Mouse (Mus musculus) embryo, embryonic 9.5 days (tissue): ENCODE measurements around the gene Arap1.

Experiments
- DNase-seq: peaks from one replicate; pipeline ENCODE4 v3.0.0-alpha.2; 2017; ENCODE audit errors: extremely low spot score

Arap1 gene

DNA sequence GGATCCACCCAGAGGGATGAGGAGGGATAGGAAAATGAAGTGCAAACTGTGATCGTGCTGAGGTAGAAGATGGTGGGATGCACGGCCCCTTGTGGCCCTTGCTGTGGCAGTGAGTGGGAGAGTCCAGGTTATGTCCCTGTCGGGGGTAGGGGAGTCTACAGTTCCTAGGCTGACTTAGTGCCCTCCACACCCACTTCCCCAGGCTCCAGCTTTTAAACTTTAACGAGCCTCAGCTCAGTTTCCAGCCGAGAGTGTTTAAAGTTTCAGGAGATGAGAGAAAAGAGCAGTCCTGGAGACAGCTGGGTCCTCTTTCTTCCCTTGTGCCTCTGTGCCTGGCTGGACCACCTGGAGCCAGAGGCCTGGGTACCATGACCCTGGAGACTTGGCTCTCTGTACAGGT is 20.6 kb upstream of the Arap1 start:
- no peak for DNase-seq

DNA sequence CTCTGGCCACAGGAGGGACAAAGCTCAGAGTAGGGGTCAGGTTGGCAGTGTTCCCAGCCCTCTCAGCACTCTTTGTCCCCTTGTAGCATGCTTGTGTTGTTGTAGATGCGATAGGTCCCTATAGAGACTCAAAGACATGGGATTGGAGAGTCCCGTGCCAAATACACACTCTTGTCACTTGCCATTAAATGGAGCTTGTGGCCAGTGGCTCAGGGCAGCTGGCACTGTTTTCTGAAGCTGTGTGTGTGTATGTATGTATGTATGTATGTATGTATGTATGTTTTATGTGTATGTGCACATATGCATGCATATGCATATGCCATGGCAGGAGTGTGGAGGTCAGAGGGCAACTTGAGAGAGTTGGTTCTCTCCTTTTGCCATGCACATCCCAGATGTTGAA is 20.1 kb upstream of the Arap1 start:
- DNase-seq, result no peak

DNA sequence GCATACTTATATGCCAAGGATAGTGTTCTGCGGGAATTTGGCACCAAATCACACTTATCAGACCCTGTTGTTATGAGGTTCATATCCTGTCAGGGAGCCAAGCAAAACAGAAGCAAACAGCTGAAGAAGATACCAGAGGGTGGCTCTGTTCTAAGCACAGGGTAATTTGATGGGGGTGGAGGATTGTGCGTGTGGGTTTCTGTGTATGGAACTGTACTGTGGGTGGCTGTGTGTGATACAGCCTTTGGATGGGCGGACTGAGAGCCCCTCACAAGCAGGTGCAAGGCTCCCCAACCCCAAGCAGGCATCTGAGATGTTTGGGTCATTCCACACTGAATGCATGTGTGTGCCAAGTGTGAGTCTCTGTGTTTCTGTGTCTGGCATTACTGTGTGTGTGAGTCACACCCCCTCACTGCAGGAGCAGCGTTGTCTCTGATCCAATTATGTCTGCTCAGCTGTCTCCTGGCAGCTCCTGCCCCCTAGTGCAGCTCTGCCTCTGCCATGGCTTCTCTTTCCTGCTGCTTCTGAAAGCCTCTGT is 19.2 kb upstream of the Arap1 start:
- no peak for DNase-seq

DNA sequence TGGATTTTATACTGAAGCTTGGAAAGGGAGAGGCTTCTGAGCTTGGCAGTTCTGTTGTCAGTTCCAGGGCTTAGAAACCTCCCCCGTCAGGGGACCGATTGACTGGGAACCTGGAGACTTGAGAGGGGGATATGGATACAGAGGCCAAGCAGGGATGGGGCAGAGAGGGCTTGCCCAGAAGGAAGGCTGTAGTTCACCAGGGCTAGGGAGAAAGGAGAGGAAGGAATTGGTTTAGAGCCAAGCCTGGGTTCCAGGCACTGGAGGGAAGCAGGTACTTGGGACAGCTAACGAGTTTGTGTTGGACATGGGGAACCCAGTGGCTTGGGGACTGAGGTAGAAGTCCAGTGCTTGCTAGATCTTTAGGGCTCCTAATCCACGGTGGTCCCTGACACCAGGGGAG is 18.3 kb upstream of the Arap1 start:
- DNase-seq, result no peak

DNA sequence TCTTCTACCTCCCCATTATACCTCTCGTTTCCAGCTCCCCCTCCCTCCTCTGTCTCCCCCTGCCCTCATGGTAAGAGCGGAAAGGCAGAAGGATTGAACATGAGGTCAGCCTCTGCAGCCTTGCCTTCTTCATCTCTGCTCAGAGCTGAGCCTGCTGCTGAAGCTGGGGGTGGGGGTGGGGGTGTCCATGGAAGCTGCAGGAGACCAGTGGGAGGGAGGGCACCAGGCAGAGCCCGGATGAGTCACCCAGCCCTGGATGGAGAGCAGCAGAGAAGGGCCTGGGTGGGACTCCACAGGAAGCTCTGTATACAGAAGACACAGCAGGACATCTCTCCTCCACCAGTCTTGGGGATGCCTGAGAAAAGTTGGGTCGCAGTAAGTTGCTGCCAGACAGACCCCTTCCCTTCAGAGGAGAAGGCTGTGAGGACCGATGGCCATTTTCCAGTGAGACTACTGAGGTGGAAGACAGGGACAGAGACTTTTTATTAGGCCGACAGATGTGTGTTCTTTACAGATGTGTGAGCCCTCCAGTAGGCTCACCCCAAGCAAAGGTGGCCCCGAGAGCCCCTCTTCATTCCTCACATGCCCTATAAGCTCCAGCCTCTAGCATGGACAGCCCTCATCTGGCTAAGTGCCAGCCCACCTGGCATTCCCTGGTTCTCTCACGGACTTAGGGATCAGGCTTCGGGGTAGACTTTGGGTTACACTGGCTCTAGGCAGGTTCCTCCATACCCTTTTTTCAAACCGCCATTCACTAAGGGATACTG is 17.6 kb upstream of the Arap1 start:
- DNase-seq, result no peak

DNA sequence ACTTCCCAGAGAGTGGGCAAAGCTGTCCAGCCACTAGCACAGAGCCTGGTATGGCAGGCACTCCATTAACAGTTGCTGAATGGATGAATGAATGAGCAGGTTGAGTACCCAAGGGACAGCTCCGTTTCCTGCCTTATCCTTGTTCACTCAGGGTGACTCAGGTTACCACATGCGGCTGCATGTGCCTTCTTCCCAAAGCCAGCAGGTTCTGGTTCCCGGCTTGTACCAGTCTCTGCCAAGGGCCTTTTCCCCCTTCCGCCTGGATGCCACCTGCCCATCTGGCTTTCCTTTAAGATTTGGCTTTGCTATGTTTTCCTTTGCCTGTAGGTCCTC is 17.1 kb upstream of the Arap1 start:
- no peak for DNase-seq

DNA sequence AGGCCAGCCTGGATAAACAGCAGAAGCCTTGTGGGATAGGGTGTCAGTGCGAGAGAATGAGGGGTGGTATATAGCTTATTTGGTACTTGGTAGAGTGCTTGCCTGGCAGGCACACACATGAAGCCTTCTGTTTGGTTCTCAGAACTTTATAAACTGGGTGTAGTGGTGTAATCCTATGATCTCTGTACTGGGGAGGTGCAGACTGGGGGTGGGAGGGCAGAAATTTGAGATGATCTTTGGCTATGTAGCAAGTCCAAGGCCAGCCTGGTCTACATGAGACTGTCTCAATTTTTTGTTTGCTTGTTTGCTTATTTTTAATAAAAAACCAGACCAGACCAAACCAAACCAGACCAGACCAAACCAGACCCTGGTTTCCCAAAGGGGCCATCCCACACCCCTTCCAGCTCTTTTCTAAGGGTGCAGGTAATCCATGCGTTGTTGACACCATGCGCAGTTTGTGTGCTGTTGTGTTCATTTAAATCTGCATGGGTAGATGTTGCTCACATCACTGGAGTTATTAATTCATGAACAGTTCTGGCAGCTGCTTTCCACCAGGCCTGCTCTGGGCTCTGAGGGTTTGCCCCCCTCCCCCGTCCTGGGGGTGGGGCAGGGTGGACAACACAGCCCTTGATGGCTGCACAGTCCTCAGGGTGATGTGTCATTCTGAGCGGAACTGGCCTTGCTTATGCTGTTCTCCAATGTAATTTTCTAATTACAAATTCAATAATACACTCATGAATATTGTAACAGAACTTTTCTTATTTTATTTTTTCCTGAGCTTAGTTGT is 15.6 kb upstream of the Arap1 start:
- DNase-seq, result no peak

DNA sequence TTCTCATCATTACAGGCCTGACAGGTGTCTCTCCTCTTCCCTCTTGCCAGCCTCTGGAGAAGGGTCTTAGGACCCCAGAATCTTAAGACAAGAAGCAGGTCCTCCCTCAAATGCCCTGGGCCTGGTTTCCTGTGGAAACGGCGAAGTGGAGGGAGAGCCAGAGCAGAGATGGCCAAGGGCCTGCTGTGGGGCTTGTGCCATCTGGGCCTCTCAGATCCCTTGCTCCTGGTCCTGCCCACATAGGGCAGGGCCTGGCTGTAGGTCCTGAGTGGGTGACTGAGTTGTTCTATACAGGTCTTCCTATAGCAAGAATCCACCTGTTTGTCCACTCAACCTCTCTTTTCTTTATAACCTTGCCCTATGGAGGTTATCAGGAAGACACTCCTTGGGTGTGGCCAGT is 12.6 kb upstream of the Arap1 start:
- DNase-seq, result no peak

DNA sequence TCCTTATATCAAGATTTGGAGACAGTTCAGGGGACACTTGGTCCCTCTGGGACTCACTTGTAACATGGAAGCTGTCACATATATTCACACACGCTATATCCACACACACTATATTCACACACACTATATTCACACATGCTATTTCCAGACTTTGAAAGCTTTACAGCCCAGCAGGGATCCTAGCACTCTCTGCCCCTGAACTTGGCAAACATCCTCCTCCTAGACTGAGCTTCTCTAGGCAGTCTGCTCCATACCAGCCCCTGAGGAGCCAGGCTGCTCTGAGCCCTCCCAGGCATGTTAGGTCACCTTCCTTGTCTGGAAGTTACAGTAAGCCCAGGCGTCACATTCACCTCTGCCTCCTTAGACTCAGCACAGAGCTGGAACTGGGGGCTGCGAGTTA is 11.2 kb upstream of the Arap1 start:
- no peak for DNase-seq

DNA sequence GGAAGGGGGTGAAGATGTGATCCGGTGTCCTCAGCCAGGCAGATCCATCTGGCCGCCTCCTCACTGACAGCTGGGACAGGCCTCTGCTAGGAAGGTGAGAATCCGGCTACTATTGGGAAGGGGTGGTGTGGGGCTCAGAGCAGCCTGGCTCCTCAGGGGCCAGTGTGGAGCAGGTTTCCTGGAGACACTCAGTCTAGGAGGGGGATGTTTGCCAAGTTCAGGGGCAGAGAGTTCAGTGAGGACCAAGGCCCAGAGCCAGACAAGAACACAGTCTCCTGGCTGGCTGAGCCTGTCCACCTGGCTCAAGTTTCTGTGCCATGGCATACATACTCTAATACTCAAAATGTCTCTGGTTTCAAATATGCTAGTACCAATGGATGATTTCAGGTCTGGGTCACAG is 10.5 kb upstream of the Arap1 start:
- DNase-seq, result no peak

DNA sequence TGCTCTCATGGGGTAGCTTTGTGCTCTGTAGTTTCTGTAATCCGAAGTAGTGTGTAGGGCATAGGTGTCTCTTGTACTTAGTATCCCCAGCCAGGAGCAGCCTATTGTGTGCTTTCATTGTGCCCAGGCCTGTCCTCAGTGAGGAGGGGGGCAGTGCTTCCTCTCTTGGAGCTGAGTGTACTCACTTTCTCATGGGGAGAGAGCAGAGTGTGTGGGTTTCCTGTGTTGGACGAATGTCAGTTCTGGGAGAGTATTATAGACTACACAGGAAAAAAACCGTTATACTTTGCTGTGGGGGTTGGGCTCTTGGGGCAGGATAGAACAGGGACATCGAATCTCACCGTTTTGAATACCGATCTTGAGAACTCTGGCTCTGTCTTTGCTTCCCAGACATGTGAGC is 6.5 kb upstream of the Arap1 start:
- no peak for DNase-seq

DNA sequence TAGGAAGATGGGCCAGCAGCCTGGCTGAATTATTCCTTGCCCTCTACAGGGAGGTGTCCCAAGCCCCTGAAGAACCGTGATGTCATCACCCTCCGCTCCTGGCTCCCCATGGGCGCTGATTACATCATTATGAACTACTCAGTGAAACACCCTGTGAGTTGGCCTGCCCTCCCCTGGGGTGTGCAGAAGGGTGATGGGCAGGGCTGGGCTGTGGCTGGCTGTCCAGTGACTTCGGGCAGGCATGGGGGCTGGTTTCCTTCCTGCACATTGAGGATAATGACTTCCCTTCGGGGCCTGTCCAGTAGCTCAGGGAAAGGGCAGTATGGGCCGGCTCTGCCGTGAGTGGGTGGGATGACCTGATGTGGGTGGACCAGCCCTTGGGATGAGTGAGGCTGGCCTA is 4.7 kb upstream of the Arap1 start:
- DNase-seq, result no peak

DNA sequence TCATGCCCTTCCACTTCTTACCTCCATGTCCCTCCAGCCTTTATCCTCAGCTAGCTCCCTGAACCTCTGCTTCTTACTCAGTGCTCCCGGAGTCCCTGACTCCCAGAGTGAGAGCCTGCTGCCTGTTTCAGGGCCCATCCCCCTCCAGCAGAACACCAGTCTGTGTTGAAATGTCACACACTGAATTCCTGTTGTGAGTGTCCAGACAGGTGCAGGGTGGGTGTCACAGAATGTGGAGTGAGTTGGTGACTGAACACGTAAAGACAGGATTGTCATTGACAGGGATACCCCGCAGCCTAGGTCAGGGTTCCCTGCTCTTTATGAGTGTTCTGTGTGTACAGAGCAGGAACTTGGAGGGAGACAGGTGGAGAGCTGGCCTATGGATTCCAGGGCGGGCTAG is 3.0 kb upstream of the Arap1 start:
- no peak for DNase-seq

DNA sequence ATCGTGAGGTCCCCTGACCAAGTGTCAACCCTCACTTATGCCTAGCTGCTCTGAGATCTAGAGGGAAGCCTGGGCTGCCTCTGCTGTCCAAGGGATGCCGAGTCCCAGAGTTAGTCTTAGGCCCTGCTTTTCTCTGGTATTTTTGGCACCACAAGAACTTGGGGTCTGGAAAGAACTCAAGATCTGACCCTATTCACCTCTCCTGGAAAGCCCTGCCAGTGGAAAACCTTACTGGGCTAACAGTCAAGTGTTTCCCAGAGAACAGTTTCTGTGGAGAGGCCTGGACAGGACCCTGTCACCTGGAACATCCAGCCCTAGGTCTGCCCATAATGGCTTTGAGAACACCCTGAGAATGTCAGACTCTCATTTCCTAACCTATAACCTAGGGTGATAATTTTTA is 876 bp upstream of the Arap1 start:
- no peak for DNase-seq

DNA sequence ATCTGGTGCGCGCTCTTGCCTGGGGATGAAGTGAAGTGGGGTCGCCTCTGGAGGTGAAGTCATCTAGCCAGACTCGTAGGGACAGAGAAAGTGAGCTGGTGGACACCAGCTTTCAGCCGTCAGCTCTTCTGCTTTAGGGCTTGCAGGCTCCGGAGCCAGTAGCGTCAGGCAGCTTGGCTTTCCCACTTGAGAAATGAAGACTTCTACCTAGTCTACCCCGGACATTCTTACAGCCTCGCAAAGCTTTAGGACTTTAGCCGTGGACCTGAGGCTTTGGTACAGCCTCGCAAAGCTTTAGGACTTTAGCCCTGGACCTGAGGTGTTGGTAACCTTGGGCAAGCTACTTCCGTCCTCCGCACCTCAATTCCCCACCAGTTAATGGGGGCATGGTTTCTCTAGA is 445 bp downstream of the Arap1 start:
- no peak for DNase-seq

DNA sequence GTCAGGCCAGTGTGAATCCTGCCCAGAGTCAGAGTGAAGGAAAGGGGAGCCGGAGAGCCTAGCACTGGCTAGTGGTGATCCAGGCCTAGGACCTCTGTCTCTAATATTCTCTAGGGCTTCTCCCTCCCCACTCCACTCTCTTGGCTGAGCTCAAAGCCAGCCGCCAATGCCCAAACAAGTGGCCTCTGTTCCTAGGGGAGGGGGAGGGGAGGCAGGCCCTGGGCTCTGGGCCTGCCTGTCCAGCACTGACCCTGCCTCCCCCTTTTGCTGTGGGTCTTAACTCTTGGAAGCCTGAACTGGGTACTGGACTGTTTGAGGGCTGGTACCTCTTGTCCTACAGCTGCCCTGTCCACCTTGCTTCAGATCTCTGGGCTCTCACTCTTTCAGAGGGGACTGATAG is 2.0 kb downstream of the Arap1 start:
- DNase-seq, result no peak

DNA sequence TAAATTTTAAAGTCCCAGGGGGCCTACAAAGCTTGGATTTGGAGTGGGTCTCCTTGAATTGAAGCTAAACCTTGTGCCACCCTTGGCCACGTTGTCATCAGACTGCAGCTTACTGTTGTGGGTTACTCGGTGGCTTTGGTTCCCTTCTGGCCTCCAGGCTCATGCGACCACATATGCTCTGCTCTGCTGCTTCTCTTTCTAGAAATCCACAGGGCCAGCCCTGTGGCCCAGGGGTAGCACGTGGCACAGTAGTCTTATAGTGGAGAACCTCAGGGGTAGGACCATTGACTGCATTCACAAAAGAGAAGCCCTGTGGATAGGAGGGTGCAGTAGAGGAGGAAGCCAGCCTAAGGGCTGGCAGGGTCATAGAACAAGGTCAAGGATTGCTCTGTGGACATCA is 4.5 kb downstream of the Arap1 start:
- DNase-seq, result no peak

DNA sequence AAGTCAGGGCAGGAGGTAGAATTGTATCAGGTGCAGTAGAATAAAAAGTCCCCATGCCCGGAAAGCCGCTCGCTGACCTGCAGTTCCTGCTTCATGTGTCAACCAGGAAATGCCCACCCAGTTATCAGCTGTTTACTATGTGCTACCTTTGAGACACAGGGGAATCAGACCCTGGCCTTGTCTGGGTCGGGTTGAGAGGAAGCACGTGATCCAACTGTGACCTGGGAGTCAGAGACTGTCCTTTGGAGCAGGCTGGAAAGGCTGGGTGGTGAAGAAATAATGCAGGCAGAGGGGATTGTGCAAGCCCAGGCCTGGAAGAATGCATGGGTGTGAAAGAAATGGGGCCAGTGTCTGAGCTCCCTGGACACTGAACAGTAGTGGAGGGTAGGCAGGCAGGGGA is 6.6 kb downstream of the Arap1 start:
- no peak for DNase-seq

DNA sequence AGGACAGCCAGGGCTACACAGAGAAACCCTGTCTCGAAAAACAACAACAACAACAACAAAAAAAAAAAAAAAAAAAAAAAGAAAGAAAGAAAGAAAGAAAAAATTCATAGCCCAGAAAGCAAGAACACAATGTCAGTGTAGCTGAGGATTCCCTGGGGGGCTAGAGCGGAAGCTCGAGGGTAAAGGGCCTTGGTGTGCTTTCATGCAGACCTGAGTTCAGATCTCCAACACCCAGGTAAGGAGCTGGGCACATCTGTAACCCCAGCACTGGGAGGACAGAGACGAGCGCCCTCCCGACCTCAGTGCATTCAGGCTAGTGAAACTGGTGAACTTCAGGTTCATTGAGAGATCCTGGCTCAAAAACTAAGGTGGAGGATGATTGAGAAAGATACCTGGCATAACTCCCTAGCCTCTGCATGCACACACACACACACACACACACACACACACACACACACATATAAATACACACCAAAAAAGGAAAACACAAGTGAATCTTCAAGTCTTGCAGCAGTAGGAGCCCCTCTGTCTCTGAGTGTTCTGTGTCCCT is 7.8 kb downstream of the Arap1 start:
- no peak for DNase-seq

DNA sequence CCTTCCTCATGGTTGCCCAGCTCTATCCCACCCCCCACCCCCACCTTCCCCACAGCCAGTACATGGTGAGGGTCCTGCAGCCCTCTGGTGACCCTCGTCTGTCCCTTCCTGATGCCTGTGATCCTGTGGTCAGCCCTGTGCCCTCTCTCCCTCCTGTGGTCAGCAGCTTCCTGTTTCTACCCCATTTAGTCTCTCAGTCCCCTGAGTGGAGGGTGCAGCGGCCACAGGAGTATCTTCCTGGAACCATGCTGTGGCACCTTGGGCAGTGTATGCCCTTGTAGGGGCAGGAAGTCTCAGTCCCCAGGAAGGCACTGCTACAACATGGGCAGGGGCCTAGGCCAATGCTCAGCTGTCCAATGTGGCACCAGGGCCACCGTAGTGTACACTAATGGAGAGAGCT is 9.0 kb downstream of the Arap1 start:
- no peak for DNase-seq

DNA sequence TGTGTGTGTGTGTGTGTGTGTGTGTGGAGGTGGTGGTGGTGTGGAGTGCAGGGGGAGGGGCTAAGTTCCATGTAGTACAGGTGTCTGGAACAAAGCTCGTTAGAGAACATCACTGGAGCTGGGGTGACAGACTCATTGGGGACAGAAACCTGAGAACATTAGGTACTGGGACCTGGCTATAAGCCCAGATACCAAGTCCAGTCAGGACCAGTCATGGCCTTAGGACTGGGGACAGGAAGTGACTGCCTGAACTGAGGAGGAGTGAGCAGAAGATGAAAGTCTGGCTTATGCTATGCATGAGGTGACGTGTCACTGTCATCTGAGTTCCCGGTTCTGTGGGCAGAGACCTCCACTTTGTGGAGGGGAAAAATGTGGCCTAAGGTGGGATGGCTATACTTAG is 12.5 kb downstream of the Arap1 start:
- no peak for DNase-seq

DNA sequence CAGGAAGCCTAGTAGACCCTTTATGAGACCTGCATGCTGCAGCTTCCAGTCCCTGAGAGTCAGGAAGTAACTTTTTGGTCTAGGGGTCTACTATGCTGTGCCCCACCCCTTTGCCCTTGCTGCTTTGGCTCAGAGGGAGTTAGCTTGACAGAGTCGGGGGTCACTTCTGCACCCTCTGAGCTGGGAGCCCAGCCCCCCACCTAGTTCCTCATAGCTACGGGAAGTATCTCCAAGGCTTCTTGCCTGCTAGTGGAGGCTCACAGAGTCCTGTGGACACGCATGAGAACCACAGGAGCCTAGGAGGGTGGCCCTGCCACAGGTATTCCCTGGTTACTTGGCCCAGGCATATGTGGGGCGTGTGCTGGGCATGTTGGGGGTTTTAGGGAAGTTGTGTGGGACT is 13.2 kb downstream of the Arap1 start:
- DNase-seq, result no peak

DNA sequence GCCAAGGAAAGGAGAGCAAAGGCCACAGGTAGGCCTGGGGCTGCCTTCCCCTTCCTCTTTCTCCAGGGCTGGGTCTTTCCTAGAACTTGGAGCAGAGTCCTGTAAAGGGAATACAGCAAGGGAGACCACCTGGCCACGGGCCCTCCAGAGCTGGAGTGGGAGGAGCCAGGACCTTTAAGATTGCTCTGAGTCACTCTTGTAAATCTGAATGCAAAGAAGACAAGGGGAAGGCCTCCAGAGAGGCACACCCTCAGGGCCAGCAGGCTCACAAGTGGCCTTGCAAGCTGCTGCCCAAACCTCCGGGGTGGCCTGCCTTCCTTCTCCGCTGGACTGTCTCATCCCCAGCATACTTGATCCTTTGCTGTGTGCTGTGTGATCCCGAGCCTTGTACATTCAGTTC is 13.9 kb downstream of the Arap1 start:
- DNase-seq, result no peak
